16 mouse cellular contexts compared by ENCODE assay signal in genomic region chr1:141001821-141002220, GRCm38 (mm10).
"Had no signal": no experiment of that assay in that cellular context is flagged by ENCODE, and none has a peak within 500 bp of the region (broad histone marks: within the 10 kb centered on the region; RNA-seq: fewer than 3 reads in every experiment).

No protein-coding gene starts in this region.

- H3K27me3 ChIP-seq: megakaryocyte, embryonic 14.5 days; midbrain, embryonic 13.5 days; midbrain, embryonic 15.5 days; neural tube, embryonic 12.5 days; stomach, embryonic 15.5 days had no signal

- H3K4me3 ChIP-seq: megakaryocyte, embryonic 14.5 days; midbrain, embryonic 13.5 days; midbrain, embryonic 15.5 days; neural tube, embryonic 12.5 days; stomach, embryonic 15.5 days had no signal

- H3K9ac ChIP-seq: lung, embryonic 14.5 days; midbrain, embryonic 13.5 days; midbrain, embryonic 15.5 days; neural tube, embryonic 12.5 days; stomach, embryonic 15.5 days had no signal

- DNase-seq: lung, adult 18-20 months; lung, embryonic 14.5 days; lung, postnatal 10 days; lung, postnatal 36 days; right cerebral cortex, postnatal 14 days; thymus, adult 2 months; thymus, postnatal 25 days; thymus, postnatal 4 days had no signal

- H3K9me3 ChIP-seq: megakaryocyte, embryonic 14.5 days; midbrain, embryonic 13.5 days; midbrain, embryonic 15.5 days; neural tube, embryonic 12.5 days; stomach, embryonic 15.5 days had no signal

- H3K27ac ChIP-seq: macrophage; midbrain, embryonic 13.5 days; midbrain, embryonic 15.5 days; neural tube, embryonic 12.5 days; stomach, embryonic 15.5 days; stomach, postnatal 0 days had no signal

- H3K4me2 ChIP-seq: lung, embryonic 14.5 days; midbrain, embryonic 11.5 days; midbrain, embryonic 13.5 days; midbrain, embryonic 15.5 days; neural tube, embryonic 12.5 days; stomach, embryonic 15.5 days had no signal

- H3K36me3 ChIP-seq: midbrain, embryonic 13.5 days; midbrain, embryonic 15.5 days; neural tube, embryonic 12.5 days; stomach, embryonic 15.5 days had no signal

- ATAC-seq: midbrain, embryonic 13.5 days; midbrain, embryonic 15.5 days had no signal

- H3K4me1 ChIP-seq: megakaryocyte, embryonic 14.5 days; midbrain, embryonic 13.5 days; midbrain, embryonic 15.5 days; neural tube, embryonic 12.5 days; stomach, embryonic 15.5 days had no signal
